19 mouse cellular contexts compared by ENCODE assay signal in the genomic region with DNA sequence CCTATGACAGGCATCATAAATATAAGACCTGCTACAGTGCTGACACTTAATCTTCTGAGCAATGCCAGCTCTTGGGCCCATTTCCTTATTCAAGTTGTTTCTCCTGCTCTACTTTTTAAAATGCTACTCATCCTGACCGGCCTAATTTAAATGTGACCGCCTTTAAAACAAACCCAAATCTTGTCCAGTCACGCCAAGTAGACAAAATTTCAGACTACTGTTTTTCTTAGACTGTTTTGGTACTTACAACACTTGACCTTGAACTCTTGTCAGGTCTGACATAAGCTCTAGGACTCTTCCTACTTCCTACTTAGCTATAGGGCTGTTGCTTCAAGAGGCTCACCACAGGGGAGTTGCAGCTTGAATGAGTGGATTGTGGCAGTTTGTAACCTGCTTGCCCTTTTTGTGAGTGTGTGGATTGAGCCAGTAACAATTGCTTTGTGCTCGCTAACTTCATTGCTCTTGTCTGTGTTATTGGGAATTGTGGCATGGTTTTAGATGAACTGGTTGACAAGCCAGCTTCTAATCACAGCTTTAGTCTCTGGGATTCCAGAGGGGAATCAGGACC.
DNase-seq lines count a peak whose midpoint lies in the region; ATAC-seq and TF ChIP-seq lines count a peak whose summit lies in the region.
"Had no signal": no experiment of that assay in that cellular context is flagged by ENCODE, and none has a peak within 500 bp of the region (broad histone marks: within the 10 kb centered on the region; RNA-seq: fewer than 3 reads in every experiment).

No protein-coding gene starts in this region.

- no peaks in the 10 kb centered on the region for H3K27me3 ChIP-seq in midbrain, embryonic 13.5 days
- no peaks in the 10 kb centered on the region for H3K27me3 ChIP-seq in midbrain, embryonic 16.5 days (ENCODE audit: control insufficient read depth, insufficient read depth, low read depth, low read length)
- H3K27me3 ChIP-seq in forebrain, embryonic 11.5 days (ENCODE audit: control insufficient read depth, insufficient read depth, low read length) = no peaks in the 10 kb centered on the region
- H3K27me3 ChIP-seq: heart, embryonic 12.5 days; intestine, embryonic 15.5 days had no signal

- peak overlapping the region; percentile 56 for H3K27ac ChIP-seq in gastrocnemius, adult 2 months
- H3K27ac ChIP-seq in midbrain, embryonic 13.5 days = peak overlapping the region; percentile 1; the same call in 1 of the 2 replicates
- no peak overlapping the region for H3K27ac ChIP-seq in midbrain, embryonic 16.5 days (ENCODE audit: low read length)
- no peak overlapping the region for H3K27ac ChIP-seq in forebrain, embryonic 11.5 days (ENCODE audit: low read depth, low read length)
- H3K27ac ChIP-seq: intestine, embryonic 15.5 days; limb, embryonic 12.5 days; liver, embryonic 14.5 days; stomach, postnatal 0 days had no signal

- H3K9me3 ChIP-seq in midbrain, embryonic 13.5 days = no peaks in the 10 kb centered on the region
- H3K9me3 ChIP-seq in midbrain, embryonic 16.5 days (replicated peaks; ENCODE audit: control insufficient read depth, low read length, poor library complexity, severe bottlenecking) = no peaks in the 10 kb centered on the region
- no peaks in the 10 kb centered on the region for H3K9me3 ChIP-seq in forebrain, embryonic 11.5 days (ENCODE audit: control insufficient read depth, low read length)
- H3K9me3 ChIP-seq: heart, embryonic 12.5 days; intestine, embryonic 15.5 days; limb, embryonic 12.5 days had no signal

- 52% methylated on average over 4 of the region's 4 CpGs for WGBS in midbrain, embryonic 13.5 days
- 58% methylated on average over 4 of the region's 4 CpGs for WGBS in midbrain, embryonic 16.5 days
- 52% methylated on average over 4 of the region's 4 CpGs for WGBS in forebrain, embryonic 11.5 days

- no peak for TF ChIP-seq CTCF in gastrocnemius, adult 2 months (IDR thresholded peaks at IDR 0.05)

- no peak overlapping the region for H3K4me3 ChIP-seq in gastrocnemius, adult 2 months
- H3K4me3 ChIP-seq in midbrain, embryonic 13.5 days (replicated peaks) = no peak overlapping the region
- H3K4me3 ChIP-seq in midbrain, embryonic 16.5 days (ENCODE audit: low read depth, low read length) = no peak overlapping the region
- H3K4me3 ChIP-seq in forebrain, embryonic 11.5 days (ENCODE audit: low read depth, low read length) = no peak overlapping the region
- H3K4me3 ChIP-seq: erythroblast, embryonic 14.5 days; heart, embryonic 12.5 days; intestine, embryonic 15.5 days; limb, embryonic 12.5 days had no signal

- ATAC-seq in midbrain, embryonic 13.5 days = no peak
- no peak for ATAC-seq in midbrain, embryonic 16.5 days
- no peak for ATAC-seq in forebrain, embryonic 11.5 days (replicated peaks; ENCODE audit: low FRiP score)
- ATAC-seq: forebrain, embryonic 16.5 days; intestine, embryonic 15.5 days had no signal

- intact Hi-C loops in gastrocnemius, adult 2 months (cut with DNase I) = loop anchor here (5.0 kb wide), 1 partner anchor 69 kb away; no protein-coding TSS in a partner anchor
- intact Hi-C loops in gastrocnemius, postnatal 36 days (cut with DNase I) = loop anchor here (10.0 kb wide), 1 partner anchor 167 kb away; no protein-coding TSS in a partner anchor

- H3K4me2 ChIP-seq in midbrain, embryonic 13.5 days (replicated peaks) = no peak overlapping the region
- H3K4me2 ChIP-seq in midbrain, embryonic 16.5 days (ENCODE audit: low read length) = no peak overlapping the region
- H3K4me2 ChIP-seq in forebrain, embryonic 11.5 days (ENCODE audit: low read depth, low read length, severe bottlenecking) = no peak overlapping the region
- H3K4me2 ChIP-seq: heart, embryonic 12.5 days; hindbrain, embryonic 14.5 days; intestine, embryonic 15.5 days; limb, embryonic 12.5 days had no signal

- no peaks in the 10 kb centered on the region for H3K36me3 ChIP-seq in midbrain, embryonic 13.5 days
- H3K36me3 ChIP-seq in midbrain, embryonic 16.5 days (ENCODE audit: control insufficient read depth, insufficient read depth, low read length) = no peaks in the 10 kb centered on the region
- H3K36me3 ChIP-seq in forebrain, embryonic 11.5 days (ENCODE audit: control insufficient read depth, insufficient read depth, low read length) = no peaks in the 10 kb centered on the region
- H3K36me3 ChIP-seq: heart, embryonic 12.5 days; intestine, embryonic 15.5 days; limb, embryonic 12.5 days had no signal

- no peak overlapping the region for H3K9ac ChIP-seq in midbrain, embryonic 13.5 days (replicated peaks)
- H3K9ac ChIP-seq in midbrain, embryonic 16.5 days (ENCODE audit: low read depth, low read length) = no peak overlapping the region
- no peak overlapping the region for H3K9ac ChIP-seq in forebrain, embryonic 11.5 days (ENCODE audit: low read length)
- H3K9ac ChIP-seq: heart, embryonic 12.5 days; hindbrain, embryonic 14.5 days; intestine, embryonic 15.5 days; limb, embryonic 12.5 days; liver, embryonic 14.5 days had no signal

- DNase-seq in gastrocnemius, adult 2 months = no peak
- no peak for DNase-seq in gastrocnemius, postnatal 36 days
- DNase-seq in embryo, embryonic 10.5 days (ENCODE audit: low spot score) = peak; percentile 63
- no peak for DNase-seq in heart, postnatal 4 days
- DNase-seq in heart, adult 18-20 months = no peak
- no peak for DNase-seq in forebrain, embryonic 11.5 days (ENCODE audit: low spot score)
- DNase-seq: B cell, adult 2 months; heart, postnatal 14 days; kidney, postnatal 36 days had no signal

- peaks cover 26% of the 10 kb centered on the region for H3K4me1 ChIP-seq in midbrain, embryonic 13.5 days (replicated peaks)
- H3K4me1 ChIP-seq in midbrain, embryonic 16.5 days (ENCODE audit: control insufficient read depth, insufficient read depth, low read length) = peaks cover 30% of the 10 kb centered on the region
- H3K4me1 ChIP-seq in forebrain, embryonic 11.5 days (replicated peaks; ENCODE audit: control insufficient read depth, insufficient read depth, low read length) = no peaks in the 10 kb centered on the region; the same call in 1 of the 2 replicates
- H3K4me1 ChIP-seq: intestine, embryonic 15.5 days had no signal

Comparison
In these comparisons a context has a peak if more than half of its experiments do, and no peak if none do; other contexts are left out.
1. H3K27ac ChIP-seq: peak in gastrocnemius, adult 2 months (single experiment) and midbrain, embryonic 13.5 days (single experiment); none in midbrain, embryonic 16.5 days (single experiment) and forebrain, embryonic 11.5 days (single experiment).